Mouse (Mus musculus) urinary bladder, postnatal 36 days (tissue): Measurements from ENCODE around the gene Trim67.
A peak's percentile ranks its signal among the peaks of the same experiment; 100 is the strongest.
"Not testable (repeated sequence)": the region's sequence is repeated elsewhere in the genome, so short reads cannot be mapped to it uniquely, and the experiment has no call there.

ENCODE experiments used
- DNase-seq, 2 experiments: peaks; one replicate each; pipeline ENCODE4 v3.0.0; 2022; ENCODE audit warnings: low spot score in 2 of 2, mixed read lengths in 1 of 2

Gene Trim67

DNA sequence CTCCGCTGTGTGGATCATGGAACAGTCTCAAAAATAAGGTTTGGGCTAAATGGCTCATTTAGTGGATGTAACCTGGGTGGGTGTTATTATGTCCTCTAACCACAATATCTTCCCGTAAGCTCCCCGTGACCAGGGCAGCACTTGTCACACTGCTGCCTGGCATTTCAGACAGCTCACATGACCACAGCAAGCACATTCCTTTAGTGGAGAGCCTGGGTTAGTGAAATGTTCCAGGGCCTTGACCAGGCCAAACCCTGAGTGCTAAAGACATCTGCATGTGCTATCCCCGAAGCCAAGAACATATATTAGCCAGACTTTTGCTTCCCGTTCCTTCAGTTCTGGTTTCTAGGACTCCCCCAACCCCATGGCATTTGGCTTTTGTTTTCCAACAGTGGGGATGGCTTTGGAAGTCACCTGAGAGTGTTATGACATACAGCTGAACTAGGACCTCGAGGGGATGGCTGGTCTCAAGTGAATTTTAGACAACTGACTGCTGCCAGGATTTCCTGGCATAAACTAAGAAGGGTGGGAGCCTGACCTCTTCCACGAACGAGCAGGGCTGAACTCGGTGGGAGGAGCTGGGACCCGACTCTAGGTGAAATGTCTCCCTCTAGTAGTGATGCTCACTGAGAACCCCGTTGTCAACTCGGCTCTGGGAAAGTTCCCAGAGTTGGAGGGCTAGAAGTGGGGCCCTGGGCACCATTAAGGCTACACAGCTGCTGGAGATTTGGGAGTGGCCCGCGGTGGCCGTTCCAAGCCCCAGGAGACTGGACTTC lies 40.7 kb downstream of the Trim67 start:
- DNase-seq, result no peak

DNA sequence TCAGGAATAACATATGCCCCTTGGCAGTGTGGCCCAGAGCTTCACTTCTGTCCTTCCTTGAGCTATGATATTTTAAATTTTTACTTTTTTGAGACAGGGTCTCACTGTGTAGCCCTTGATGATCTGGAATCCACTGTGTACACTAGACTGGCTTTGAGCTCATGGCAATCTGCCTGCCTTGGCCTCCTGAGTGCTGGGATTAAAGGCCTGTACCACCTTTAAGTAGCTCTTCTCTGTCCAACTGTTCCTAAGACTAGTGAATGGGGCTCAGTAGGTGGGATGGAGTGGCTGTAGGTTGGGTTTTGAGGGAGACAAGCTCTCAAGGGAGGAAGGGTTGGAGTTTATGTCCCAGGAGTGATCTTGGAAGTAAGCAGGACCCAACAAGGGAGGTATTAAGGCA lies 43.0 kb downstream of the Trim67 start:
- no peak for DNase-seq

DNA sequence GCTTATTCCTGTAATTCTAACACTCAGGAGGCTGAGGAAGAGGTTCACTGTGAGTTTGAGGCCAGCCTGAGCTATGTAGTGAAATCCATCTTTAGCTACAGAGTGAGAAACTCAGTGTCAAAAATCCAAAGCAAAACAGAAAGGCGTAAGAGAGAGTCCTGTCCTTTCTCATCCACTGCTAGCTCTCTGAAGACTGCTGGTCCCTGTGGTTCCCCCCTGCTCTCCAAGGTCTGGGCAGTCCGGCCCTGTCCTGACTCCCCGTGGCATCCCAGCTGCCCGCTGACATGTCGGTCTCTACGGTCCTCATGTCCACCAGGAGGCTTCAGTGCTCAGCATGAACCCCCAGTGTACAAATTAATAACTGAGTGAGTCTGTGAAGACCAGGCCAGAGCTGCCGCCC lies 43.4 kb downstream of the Trim67 start:
- DNase-seq, result no peak

DNA sequence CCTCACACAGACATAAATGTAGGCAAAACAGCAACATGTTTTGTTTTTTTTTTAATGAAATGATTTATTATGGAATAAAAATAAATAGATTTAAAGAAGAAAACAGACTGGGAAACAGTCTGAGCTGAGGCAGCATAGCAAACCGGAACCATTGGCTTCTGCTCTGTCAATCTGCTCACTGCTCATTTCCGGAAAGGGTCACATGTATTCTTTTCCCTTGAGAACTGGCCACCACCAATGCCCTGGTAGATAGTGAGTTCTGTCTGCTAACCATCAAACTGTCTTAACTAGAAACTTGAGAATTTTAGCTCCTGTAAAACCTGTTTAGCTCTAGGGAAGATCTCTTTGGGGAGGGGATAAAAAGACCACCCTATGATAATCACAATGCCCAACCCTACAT lies 44.0 kb downstream of the Trim67 start:
- DNase-seq, result no peak

DNA sequence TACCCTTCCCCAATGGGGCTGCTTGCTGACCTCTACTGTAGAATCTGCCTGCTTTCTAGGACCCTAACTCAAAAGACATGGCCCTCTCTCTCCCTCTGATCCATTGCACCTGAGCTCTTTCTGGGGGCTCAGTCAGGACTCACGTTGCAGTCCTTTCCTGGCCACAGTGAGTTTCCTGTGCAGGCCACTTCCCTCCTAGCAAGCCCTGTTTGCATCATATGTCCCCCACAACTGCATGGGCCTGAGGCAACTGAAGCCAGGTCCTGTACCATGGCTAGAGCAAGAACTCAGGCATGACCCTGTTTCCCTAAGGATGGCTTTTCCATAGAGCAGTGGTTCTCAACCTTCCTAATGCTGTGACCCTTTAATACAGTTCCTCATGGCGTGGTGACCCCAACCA lies 45.1 kb downstream of the Trim67 start:
- no peak for DNase-seq

DNA sequence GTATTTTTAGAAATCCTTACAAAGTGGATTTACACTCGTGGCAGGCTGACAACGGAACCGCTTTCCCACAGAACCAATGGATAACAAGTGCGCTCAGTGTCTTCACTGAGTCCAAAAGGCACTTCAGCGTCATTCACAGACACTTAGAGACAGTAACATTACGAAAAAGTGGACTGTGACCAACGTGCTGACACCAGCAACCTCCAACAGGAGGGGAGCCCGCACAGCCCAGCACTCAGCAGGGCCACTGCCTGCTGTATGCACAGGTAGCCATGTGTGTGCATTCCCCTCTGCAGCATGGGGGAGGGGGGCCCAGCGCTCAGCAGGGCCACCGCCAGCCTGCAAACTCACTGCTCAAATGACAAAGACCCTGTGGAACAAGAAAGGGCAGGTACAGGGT lies 46.5 kb downstream of the Trim67 start:
- no peak for DNase-seq

DNA sequence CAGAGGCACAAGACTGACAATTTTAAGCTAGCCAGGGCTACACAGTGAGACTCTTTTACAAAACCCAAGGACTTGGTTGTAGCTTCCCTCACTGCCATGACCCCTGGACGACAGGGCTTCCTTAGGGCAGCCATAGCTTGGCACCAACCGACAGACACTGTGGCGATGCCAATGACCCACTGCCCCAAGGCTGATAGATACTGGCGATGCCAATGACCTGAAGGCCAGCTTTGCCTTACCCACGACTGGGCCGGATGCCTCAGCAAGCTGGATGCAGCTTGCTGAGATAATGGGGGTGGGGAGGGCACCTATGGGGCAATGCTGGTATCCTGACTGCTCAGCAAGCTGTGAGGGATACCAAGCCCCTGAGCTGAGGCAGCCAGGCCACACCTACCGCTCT lies 48.0 kb downstream of the Trim67 start:
- DNase-seq, result no peak

DNA sequence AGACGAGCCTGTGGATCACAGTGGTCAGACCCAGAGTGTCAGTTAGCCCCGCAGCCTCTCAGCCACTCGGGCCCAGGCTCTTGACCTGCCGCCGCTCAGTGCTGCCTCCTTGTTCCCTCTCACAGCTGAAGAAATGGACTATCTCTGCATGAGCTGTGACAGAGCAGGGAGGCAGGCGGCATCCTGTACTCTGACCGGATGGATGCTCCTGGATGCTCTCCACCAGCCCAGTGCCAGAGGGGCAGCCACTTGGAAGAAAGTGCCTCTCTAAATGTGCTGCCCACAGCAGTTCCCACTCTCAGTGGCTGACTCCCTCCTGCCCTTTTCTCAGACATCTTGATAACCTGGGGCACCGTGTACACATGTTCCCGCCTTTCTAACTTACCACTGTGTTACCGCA lies 48.9 kb downstream of the Trim67 start:
- DNase-seq, result no peak

DNA sequence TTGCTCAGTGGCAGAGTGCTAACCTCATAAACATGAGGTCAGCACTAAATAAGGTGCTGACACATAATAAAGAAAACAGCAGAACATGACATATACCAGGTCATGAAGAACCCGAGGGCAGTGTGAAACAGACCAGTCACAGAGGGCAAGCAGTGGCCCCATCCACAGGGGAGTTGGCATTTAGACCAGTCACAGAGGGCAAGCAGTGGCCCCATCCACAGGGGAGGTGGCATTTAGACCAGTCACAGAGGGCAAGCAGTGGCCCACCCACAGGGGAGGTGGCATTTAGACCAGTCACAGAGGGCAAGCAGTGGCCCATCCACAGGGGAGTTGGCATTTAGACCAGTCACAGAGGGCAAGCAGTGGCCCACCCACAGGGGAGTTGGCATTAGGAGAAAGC lies 50.0 kb downstream of the Trim67 start:
- DNase-seq, result not testable (repeated sequence)

DNA sequence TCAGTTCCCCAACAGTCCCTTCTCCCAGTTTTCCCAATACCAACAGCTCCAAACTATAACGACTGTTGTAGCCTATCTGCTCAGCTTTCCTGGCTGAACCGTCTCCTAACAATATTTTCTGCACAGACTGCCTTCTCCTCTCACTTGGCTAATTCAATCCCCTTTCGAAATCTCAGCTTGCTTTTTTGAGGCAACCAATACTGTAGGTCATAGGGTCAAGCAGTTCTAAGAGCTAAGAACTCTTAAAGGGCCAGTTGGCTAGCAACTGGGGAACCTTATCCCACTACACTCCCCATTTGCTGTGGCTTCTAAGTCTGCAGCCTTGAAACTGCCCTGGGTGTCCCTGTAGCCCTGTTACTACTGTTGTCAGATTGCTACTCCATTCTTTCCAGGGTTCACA lies 52.2 kb downstream of the Trim67 start:
- no peak for DNase-seq

DNA sequence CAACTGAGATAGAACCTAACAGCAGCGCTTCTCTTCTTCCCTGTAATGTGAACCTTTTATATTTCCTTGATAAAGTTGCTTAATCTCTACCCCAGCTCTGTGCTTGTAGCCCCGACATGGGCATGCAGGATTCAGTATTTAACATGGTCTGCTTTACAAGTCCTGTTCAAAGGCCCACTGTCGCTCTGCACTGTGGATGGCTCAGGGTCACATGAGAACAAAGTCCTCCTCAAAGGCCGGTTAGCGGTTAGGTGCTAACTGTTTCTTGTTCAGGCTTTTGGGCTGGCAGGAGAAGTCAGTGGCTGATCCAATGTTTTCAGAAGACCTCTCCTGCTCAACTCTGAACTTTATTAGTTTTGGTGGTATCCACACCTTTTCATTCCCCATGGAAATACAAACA lies 52.7 kb downstream of the Trim67 start:
- no peak for DNase-seq

DNA sequence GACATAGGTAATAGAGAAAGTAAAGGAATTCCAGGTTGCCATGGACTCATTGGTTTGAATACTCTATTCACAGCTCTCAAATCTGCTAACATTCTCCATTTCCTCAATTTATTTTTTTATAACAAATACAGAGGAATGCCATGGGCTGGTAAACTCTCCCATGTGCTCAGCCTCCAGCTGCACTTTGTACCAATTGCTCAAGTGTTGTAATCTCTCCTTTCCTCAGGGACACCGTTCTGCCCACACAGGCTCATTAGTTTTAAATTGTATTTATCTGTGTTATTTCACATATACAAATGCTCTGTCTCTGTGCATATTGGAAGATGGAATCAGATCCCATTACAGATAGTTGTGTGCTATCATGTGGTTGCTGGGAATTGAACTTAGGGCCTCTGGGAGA lies 60.6 kb downstream of the Trim67 start:
- DNase-seq, result no peak

DNA sequence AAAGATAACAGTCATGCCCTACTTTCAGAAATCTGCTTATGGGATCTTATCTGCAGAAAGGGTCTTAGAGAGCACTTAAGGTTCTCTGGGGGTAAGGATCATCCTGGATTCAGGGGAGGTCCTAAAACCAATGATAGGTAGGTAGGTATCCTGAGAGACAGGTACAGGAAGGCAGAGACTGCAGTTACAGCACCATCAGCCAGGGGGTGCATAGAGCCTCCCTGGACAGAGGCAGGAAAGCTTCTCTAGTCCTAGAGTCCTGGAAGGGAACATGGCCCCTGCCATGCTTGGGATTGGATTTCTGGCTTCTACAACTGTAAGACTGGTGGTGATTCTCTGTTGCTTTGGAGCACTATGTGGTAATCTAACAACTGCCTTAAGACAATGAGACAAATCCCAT lies 66.6 kb downstream of the Trim67 start:
- no peak for DNase-seq

DNA sequence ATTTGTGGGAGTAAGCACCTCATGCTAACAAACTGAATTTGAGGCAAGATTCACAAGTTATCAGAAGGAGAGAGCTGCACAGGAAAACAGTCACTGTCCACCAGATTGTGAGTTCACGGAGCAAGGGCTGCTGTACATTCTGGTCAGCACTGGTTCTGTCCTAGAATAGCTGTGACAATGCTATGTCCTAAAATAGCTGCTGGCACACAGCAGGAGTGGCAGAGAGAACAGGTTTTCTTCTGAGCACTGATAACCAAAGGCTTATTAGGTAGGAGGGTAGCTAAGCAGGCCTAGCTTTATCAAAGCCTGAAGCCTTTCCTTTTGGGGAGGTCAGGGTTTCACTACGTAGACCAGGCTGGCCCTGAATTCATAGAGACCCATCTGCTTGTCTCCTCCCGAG lies 67.3 kb downstream of the Trim67 start:
- DNase-seq, result no peak

DNA sequence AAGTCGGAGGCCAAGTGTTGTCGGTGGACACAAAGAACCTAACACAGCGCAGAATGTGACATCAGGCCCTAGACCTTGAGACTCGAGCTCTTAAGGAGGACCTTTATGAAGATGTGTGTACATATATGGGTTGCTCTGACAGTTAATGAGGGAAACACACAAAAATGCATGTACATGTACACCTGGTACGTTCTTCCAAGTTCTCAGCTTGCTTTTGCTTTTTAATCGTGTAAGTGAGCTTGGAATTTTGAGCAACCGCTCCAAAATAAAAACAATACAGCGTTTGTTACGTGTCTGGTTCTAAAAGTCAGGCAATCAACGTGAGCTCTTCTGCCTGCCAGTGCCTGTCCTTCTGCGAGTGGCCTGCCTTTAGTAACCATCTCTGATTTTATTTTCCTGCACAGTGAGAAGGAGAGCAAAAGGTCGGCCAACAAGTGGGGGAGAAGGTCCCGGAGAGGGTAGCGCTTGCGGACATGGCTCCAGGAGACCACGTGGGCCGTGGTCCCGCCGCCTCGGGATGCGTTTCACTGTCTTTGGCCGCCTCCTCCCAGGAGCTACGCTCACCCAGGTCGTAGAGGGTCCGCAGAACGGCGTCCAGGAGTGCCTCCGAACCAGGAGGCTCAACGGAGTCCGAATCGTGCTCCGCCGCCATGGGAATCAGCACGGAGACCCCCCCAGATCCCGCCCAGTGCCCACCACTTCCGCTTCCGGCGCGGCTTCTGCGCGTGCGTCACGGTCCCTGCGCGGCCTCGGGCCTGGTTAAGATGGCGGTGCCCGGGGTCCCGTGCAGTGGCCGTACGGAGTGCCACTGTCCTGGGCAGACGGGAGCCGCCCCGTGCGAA lies 69.7 kb downstream of the Trim67 start, which contains the start of the genes Gnpat and 2810004N23Rik:
Gene Gnpat (plus strand): TSS at position 713 of the 842 bp plus-strand sequence.
Gene 2810004N23Rik (minus strand): TSS at position 800 of the 842 bp plus-strand sequence.
- peak; percentile 91 to 92 for DNase-seq

DNA sequence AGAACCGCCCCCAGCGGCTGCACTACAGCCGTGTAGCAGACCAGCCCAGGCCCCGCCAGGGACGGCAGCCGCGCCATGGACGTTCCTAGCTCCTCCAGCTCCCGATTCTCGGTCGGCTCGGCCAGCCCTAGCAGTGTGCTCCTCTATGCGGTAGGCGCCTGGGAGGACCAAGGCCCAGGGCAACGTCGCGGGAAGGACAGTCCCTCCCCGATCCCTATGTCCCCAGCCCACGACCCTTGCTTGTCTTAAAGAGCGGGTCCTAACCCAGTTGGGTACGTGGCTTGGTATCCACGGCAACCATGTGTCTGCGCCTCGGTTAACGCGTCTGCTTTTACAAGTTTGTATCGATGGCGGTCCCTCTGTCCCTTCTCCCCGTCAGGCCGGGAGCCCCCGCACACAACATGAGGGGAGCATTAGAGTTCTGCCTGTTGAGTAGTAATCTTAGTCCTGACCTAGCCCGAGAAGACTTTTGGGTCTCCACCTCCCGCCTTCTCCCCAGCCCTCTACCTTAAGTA lies 70.3 kb downstream of the Trim67 start:
- DNase-seq, result no peak

DNA sequence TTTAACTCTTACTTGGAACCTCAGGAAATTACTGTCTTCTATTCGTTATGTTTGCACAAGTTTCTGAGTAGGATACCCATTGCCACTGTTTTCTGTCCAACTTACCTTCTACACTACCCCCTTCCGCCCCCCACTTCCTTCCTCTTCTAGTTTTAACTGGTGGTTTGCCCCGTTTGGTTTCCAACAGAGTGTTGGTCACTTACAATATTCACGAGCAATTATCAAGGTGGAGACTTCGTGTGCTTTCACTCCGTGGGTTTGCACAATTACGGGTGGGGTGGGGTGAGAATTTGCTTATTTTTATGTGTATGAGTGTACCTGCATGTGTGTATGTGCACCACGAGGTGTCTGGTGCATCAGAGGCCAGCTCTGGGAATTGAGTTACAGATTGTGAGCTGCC lies 70.8 kb downstream of the Trim67 start:
- DNase-seq, result no peak

DNA sequence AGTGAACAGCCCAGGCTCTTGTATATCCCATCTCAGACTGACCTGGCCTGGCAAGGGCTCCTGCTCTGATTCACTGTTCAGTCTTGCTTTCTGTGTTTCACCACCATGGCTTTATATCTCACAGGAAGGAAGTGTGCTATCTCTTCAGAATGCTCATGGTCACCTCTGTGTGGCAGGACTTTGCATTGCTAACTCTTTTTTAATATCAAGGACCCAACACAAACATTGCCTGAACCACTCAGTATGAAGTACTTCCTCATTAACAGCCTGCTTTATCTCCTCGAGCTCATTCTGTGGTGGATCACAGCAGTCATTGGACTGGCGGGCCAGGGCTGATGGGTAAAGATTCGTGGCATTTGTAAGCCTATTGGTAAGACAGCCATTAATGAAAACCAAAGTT lies 73.8 kb downstream of the Trim67 start:
- no peak for DNase-seq

DNA sequence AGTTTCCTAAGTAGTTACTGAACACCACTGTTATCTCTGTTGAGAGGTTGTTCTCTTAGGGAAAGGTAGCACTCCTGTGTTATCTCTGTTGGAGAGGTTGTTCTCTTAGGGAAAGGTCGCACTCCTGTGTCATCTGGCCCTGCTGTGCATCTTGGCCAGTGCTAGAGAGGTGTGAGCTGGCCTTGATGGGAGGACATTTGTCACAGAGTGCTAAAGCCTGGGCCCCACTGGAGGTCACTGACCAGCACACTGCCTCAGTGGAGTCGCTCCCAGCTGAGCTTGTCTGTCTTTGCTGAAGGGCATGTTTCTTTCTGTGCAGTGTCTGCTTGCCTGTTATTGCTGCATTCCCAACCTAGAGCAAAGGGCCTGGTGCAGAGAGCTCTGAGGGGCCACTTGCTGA lies 74.2 kb downstream of the Trim67 start:
- DNase-seq, result no peak

DNA sequence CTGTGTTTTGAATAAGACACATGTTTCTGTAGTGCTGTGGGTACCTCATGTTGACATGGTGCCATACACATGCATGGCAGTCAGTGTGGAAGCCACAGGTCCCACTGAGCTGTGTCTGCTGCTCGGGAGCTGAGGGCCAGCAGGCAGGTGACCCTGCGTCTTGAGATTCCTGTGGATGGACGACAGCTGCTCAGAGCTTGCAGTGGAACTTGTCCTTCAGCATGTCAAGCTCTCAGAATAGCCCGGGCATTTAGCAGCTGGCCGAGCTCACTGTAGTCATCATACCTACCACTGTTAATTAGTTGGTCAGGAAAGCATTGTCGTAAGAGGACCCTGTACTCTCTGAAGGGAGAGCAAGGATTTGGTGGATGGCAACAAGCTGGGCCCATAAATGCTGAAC lies 76.8 kb downstream of the Trim67 start:
- no peak for DNase-seq

DNA sequence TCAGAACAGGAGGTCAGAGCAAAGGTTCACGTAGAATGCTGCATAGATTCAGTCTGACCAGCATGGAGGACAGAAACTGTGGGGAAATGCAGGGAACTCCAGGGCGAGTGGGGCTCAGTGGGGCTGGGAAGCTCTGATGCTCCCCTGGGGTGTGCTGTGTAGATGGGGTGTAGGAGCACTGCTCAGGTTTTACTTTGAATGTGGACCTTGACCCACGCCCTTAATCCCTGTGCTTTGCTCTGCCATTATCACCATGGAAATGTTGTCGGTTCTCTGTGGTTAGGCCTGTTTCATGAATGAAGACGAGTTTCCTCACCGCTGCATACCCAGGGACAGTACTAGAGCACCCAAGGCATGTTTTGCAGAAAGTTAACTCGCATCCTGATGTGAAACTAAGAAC lies 78.6 kb downstream of the Trim67 start:
- no peak for DNase-seq

DNA sequence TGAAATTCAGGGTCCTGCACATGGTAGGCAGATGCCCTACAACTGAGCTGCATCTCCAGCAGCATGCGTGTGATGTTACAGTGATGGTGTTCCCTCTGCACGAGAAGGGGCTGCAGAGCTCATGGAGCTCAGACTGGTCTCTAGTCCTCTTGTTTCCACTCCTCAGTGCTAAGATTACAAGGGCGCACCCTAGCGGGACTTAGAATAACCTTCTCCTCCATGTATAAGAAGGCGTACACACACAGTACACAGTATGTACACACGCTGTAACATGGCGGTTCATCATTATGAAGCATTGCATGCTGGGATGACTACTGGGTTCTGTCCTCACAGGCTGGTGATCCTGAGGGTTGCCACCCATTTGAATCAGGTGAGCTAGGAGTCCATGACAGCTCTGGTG lies 79.2 kb downstream of the Trim67 start:
- no peak for DNase-seq

DNA sequence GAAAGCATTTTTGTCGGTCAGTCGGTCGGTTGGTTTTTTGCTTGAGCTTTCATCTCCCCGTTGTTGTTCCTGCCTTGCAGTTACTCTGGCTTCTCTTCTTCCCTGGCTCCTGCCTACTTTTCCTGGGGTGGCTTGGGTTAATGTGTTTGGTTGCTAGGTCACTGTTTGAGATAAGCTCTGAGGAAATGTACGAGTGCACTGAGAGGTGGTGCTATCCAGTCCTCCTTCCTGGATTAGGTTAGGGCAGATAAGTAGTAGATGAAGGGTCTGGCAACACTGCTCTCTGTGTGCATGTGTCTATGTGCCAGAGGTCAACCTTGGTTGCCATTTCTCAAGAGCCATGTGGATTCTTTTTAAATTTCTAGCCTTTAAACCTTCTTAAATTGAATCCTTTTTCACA lies 79.8 kb downstream of the Trim67 start:
- DNase-seq, result no peak
